Mouse (Mus musculus) liver, adult (tissue): ENCODE data around the gene Rps18.

Source experiments
- GATA4 ChIP-seq: IDR thresholded peaks from 2 replicates; pipeline ENCODE4 v1.6.1; 2014; ENCODE audit warnings: mild to moderate bottlenecking, low read length; ENCODE audit not compliant: insufficient replicate concordance

The Rps18 gene

DNA sequence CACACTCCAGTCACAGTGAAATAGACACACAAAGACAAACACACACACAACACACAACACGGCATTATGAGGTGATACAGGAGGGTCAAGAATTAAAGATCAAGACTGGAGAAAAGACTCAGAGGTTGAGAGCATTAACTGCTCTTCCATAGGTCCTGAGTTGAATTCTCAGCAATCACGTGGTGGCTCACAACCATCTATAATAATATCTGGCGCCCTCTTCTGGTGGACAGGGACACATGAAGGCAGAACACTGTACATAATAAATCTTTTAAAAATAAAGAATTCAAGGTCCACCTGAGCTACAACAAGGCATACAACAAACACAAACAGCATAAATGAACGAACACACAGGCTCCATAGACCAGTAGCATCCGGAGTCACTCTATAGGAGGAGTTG is 13.1 kb upstream of the Rps18 start:
- no peak for TF ChIP-seq GATA4

DNA sequence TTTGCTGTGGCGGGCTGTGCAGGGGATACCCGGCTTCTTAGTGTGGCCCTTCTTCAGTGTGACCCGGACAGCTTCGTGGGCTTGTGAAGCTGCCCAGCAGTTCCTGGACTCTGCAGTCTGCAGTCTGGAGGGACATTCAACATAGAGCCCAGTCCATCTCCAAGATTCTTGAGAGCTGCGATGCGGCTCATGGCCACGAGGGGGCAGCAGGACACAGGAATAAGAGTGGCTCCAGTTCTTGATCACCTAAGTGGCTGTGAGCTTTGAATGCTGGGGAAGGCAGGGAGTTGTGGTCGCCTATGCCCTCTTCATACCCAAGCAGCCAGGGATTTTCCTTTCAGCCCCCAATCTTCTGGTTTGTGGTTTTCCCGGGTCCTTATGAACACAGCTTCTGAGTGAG is 12.7 kb upstream of the Rps18 start:
- TF ChIP-seq GATA4, result no peak

DNA sequence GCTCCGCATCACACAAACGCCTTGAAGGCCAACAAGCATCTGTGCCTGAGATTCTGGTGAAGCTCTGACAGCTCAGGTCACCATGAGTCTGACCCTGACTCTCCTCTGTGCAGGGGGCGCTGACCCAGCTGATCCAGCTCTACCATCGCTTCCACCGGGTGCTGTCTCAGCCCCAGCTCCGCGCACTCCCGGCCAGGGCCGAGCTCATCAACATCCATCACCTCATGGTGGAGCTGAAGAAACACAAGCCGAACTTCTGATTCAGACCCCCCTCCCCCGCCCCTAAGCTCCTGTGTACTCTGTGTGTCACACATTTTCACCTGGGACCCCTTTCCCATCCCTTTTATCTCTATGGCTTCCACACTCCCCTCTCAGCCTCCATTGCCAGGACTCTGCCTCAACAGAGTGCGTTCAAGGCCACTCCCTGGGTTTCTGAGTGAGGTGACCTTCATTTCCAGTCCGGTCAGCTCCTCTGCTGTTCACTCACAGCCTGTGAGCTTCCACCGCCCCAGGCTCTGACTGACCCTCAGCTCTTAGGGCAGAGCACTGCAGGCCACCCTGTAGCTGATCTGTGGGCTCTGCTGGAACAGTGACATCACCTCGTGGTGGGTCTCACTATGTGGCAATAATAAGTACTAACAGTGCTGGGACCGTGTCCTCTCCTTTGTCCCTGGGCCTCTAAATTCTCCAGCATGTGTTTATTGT is 10.2 kb upstream of the Rps18 start:
- no peak for TF ChIP-seq GATA4

DNA sequence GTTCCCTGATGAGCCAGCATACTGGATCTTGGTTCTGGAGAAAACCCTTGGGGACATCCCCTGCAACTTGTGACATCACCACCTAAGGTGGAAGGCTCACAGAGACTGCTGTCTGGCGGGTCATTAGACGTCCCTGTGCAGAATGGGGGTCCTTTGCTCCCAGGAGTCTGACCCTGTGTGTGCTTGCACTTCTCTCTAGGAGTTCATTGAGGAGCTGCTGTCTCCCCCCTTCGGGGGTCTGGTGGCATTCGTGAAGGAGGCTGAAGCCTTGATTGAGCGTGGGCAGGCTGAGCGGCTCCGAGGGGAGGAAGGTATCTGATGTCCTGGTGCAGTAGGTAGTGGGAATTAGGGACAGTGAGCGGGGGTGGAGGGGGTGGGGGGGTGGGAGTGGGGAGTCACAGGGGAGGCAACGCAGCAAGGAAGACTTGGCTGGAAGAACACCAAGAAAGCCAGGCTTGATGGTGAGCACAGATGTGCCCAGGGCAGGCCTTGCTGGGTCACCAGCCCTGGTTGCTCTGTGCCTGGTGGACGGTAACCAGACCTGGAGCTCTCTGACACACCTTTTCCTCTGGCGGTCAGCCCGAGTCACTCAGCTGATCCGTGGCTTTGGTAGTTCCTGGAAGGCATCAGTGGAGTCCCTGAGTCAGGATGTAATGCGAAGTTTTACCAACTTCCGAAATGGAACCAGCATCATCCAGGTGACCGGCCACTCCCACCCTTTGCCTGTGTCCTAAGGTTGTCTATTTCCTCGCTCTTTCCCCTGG is 9.5 kb upstream of the Rps18 start:
- TF ChIP-seq GATA4, result no peak

DNA sequence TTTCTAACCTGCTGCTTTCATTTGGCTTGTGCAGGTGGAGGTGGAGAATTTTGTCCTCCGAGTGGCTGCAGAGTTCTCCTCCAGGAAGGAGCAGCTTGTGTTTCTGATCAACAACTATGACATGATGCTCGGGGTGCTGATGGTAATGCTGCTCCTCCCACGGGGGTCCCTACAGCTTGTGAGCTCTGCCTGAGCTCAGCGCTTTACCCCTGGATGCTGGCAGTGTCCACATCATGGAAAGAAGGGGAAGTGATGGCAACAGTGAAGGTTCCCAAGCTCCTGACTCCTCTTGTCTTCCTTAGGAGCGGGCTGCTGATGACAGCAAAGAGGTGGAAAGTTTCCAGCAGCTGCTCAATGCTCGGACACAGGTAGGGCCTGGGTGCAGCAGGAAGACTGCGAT is 7.1 kb upstream of the Rps18 start:
- no peak for TF ChIP-seq GATA4

DNA sequence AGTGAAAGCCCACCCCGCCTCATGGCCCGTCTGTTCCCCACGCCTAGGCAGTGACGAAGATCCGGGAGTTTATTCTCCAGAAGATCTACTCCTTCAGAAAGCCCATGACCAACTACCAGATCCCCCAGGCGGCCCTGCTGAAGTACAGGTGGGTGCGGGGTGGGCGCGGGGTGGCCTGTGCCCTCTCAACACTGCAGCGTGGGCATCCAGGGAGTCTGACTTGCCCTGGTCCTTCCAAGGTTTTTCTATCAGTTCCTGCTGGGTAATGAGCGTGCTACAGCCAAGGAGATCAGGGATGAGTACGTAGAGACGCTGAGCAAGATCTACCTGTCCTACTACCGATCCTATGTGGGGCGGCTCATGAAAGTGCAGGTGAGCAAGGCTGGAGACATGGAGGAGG is 4.1 kb upstream of the Rps18 start:
- no peak for TF ChIP-seq GATA4

DNA sequence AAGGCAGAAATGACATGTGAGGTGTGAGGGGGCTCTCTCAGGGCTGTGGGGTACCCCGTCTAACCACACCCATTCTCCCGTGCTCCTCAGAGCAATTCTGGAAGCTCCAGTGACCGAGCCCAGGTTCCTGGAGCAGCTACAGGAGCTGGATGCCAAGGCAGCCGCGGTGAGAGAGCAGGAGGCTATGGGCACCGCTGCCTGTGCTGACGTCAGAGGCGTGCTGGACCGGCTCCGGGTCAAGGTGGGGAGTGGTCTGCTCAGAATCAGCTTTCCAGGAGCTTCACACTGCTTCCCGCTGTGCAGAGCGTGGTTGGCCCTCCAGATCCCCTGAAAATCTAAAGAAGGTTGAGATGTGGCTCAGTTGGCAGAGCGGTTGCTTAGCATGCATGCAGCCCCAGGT is 3.3 kb upstream of the Rps18 start:
- no peak for TF ChIP-seq GATA4

DNA sequence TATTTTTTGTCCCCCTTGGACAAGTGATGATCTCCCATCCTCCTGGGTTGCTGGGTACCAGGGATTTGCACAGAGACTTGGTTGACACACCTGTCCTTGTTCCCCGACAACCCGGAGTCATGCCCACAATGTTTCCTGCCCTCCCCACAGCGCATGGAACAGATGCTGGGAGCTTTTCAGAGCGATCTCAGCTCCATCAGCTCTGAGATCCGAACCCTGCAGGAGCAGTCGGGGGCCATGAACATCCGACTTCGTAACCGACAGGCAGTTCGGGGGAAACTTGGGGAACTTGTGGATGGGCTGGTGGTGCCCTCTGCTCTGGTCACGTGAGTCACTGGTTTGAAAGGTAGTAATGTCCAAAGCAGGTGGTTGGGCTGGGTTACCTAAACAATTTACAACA is 2.6 kb upstream of the Rps18 start:
- no peak for TF ChIP-seq GATA4

DNA sequence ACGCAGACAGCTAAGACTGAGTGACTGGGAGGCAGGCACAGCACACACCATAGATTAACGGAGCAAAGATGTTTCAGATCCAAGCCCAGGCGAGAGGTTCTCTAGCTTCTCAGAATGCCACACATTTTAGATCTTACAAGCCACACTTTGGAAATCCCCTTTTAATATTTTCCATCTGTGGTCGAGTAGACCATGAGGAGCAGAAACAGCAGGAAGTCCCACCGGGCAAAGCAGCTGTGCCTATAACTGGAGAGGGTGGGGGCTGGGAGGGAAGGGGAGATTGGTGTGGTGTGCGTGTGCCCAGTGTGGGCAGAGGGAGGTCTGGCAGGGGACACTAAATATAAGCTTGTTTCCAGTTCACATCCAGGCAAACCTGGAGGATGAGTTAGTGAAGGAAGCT is 1.7 kb upstream of the Rps18 start:
- no peak for TF ChIP-seq GATA4

DNA sequence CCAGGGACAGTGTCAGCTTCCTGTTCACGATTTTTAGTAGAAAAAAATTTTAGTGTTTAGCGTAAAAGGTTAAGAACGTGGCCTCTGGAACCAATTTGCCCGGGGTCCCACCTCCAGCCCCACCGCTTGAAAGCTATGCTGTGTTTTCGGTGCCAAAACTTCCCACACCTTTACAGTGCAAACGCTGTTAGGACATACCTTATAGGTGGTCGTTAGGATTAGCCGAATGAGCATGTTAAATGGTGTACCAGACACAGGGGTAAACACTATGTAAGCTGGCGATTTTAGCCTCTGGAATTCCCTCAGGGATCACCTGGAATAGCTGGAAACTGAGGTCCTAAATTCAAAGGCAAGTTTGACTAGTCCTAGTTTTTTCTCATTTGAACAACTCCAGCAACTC is 535 bp upstream of the Rps18 start:
- no peak for TF ChIP-seq GATA4

DNA sequence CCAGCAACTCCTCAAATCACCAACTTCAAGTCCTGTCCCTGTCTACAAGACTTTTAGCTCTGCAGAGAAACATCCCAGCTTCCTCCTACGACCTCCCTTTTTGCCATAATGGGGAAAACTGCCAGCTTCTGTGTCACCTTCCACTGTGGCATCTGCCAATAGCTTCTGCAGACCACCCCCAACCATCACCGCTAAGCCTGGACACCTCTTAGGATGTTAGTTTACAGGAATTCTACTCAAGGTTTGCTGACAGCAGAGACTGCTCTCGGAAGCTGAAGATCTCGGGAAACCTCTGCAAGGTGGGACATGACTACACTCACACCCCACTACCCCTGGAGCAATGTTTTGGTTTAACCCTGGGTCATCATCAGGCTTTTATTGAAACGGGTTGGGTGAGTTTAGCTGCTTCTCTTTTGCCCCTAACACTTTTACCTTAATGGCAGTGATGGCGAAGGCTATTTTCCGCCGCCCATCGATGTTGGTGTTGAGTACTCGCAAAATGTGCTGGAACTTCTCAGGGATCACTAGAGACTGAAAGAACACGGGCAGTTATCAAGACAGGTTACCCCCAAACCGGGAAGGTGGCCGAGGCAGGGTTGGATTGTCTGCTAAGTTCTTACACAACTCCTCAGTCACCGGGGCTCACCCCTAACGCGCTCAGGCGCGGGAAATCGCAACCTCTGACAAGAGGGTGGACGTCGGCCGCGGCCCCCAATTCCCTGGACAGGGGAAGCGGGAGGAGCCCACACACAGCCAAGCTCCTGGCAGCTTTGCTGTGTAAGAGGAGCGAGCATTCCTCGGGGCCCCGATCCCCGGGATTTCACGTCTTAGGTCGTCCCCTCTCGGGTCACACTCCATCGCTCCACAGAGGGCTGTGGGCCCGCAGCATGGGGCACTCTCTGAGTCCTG is 901 bp downstream of the Rps18 start:
- TF ChIP-seq GATA4, result no peak

DNA sequence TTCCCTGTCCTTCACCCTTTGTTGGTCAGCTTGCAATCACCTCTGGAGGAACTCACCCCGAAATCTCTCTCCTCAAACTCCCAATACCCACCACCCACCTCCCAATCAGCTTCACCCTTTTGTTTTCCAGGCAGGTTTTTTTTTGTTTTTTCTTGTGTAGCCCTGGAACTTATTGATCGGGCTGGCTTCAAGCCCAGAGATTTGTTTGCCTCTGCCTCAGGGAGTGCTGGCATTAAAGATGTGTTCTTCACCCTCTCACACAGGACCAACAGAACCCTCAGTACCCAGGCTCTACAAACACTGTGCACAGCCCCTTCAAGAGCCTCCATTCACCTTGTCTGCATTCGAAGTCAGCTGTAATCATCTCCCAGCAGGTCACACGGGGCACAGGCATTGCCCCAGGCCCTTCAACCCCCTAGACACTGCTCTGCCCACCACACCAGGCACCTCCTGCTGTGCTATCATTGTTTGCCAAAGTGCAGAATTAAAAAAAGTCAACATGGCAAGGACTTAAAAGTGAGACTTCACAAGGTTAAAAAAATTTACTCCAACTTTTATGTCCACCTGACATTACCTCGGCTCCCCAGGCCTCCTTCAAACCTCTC is 1.7 kb downstream of the Rps18 start:
- no peak for TF ChIP-seq GATA4

DNA sequence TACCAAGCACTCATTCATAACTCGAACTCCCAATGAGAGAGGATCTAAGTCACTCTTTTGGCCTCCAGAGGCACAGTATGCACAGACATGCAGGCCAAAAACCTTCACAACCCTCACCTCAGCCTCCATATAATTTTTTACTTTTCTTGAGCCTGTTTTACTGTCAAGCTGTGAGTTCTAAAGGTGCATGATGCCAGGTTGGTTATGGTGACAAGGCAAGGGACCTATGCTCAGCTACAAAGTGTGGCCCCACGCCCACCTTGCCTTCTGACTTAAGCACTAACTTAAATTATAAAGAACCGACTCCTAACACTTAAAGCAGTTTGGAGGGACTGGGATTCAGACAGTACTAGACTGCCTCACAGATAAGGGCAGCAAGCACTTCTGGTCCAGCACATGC is 2.5 kb downstream of the Rps18 start:
- no peak for TF ChIP-seq GATA4

DNA sequence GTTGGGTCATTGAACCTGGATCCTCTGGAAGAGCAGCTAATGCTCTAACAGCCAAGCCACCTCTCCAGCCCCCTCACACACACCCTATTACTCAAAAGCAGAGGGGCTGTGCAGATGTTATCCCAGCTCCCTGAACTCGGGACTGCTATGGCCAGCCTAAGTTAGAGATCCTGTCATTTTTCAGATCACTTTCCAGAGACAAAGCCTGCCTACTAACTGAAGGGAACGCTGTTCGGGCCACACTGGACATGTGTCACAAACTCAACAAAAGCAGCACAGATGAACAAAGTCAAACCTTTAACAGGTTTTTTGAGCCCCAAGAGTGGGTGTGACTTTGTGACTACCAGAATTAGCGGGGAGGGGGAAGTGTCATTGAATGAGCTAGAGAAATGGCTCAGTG is 2.9 kb downstream of the Rps18 start:
- TF ChIP-seq GATA4, result no peak

DNA sequence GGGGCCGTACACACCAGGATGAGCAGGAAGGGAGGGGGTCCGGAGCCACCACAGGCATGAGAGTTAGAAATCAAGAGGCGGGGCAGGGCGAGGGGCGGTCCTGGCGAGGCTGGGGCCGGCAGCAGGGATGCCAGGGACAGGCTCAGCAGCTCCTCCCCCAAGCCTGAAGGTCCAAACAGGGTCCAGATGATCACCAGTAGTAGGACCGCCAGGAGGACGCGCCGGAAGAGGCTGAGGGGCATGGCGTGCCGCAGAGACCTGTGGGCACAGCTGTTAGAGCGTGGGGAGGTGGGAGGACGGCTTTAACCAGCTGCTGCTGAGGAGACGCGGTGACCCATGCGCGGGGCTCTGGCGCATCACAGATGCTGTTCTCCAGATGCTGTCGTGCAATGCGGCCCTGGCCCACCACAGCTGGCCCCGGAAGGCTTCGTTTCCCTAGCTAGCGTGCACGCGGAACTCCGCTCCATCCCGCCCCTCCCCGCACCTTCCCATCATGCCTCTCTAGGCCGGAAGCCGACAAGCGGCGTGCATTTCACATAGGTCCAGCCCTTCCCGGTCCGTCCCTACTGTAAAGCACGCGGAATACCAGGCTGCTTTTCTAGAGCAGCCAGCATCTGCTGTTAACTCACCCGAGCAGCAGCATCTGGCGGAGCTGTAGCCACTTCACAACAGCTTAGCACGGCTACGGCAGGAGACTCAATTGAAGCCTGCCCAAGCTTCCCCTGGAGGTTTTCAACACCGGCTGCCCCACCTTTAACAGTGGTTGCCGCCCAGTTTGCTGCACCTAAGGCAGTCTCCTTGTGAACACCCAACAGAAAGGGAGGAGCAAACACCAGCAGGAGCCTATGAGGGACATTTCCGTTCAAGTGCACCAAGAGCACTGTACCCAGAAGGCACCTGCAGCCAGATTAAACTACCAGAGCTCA is 4.5 kb downstream of the Rps18 start, which contains the start of gene B3galt4:
Gene B3galt4 (minus strand): TSS at position 468 of the 926 bp plus-strand sequence.
- TF ChIP-seq GATA4, result no peak

DNA sequence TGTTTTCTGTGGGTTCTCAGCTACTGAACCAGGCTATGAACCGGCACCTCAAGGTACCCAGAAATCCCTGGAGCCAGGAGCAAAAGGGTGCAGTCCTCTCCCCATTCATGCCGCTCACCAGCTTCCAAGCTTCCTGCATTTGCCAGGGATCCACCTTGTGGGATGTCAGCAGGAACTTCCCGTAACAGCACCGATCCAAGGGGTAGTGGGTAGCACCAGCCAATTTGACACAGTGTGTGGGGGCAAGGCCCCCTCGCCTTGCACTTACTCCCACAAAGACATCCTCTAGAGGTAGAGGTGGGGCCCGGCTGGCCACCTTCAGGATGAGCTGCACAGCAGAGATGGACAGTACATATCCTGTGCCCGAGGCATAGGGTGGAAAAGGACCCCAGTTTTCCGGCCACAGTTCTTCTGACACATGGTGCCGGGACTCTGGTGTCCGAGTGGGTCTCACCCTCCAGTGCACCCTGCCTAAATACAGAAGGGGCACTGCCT is 5.6 kb downstream of the Rps18 start:
- no peak for TF ChIP-seq GATA4
